Mouse (Mus musculus) neural tube, embryonic 10.5 days (tissue): ENCODE data around the gene Klhl22.

Source experiments
- DNase-seq: peaks from one replicate; pipeline ENCODE4 v3.0.0-alpha.2; 2017; ENCODE audit warnings: low spot score; ENCODE audit errors: extremely low spot score

Klhl22 gene

DNA sequence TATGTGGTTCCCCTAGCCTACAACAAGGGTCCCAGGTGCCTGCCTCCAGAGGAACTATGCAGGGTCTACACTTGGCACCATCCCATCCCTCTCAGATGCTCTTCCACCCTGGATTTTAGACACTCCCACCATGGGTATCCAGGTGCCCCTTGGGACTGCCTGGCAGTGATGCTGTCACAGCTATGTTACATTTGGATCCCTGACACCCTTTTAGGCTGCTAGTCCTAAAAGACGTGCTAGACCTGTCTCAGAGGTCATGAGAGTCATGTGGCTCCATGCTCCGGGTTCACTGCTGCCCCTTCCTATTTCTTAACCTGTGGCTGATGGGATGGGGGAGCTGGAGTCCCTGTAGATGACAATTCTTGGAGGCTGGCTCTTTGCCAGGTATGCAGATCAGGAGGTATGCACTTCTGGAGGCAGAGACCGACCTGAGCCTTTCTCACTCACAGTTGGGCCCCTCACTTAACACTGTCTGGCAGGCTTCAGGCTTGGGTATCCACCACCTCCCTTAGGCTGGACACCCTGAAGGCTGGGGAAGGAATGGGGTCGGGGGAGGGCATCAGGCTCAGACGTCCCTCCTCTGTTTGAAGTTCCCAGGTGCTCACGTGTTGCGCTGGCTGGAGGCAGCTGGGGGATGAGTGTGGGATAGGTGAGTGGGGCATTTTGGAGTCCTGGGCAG, 42.5 kb downstream of the Klhl22 start:
- DNase-seq, result peak; percentile 40

DNA sequence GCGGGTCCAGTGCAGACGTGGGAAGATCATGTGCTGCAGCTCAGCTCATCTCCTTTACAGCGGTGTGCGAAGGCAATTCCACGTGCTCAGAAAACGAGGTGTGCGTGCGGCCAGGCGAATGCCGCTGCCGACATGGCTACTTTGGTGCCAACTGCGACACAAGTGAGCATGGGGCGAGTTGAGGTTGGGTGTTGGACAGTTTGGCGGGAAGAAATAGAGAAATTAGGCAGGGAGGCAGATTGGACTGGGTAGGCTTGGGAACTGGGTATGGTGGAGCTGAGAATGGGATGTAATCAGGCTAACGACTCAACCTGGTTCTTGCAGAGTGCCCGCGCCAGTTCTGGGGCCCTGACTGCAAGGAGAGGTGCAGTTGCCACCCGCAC, 43.0 kb downstream of the Klhl22 start:
- DNase-seq, result no peak

DNA sequence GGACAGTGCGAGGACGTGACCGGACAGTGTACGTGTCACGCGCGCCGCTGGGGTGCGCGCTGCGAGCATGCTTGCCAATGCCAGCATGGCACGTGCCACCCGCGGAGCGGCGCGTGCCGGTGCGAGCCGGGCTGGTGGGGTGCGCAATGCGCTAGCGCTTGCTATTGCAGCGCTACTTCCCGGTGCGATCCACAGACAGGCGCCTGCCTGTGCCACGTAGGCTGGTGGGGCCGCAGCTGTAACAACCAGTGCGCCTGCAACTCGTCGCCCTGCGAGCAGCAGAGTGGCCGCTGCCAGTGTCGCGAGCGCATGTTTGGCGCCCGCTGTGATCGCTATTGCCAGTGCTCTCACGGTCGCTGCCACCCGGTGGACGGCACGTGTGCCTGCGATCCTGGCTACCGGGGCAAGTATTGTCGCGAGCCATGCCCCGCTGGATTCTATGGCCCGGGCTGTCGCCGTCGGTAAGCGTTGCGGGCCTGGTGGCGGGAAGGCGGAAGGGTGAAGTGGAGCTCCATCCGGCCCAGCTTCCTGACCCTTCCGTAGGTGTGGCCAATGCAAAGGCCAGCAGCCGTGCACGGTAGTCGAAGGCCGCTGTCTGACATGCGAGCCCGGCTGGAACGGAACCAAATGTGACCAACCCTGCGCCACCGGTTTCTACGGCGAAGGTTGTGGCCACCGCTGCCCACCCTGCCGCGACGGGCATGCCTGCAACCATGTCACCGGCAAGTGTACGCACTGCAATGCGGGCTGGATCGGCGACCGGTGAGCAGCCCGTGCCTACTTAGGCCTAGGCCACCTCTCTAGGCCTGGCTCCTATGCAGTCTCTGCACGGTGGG, 43.6 kb downstream of the Klhl22 start:
- DNase-seq, result peak; percentile 62

DNA sequence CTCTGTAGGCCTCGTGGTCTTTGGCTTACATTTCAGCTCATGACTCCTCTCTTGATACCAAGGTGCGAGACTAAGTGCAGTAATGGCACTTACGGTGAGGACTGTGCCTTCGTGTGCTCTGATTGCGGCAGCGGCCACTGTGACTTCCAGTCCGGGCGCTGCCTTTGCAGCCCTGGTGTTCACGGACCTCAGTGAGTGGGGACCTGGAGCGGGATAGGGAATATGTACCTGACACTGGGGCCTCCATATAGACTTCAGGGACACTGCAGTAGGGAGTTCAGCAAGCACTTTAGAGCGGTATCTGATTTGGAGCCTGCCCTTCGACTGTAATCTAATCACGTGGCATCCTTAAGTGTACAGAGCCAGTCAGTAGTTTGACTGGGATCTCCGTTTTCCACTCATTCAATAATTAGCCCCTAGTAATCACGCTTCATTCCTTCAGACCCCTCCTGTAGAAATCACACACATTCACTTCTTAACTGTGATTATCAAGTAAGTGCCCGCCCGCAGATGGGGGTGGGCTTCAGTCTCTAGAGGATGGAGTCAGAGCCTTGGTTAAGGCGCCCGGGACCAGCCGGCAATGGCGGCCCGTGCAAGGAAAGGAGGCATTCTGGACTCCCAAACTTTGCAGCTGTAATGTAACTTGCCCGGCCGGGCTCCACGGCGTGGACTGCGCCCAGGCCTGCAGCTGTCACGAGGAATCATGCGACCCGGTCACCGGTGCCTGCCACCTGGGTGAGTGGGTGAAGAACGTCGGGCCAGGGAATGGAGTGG, 44.4 kb downstream of the Klhl22 start:
- peak; percentile 54 for DNase-seq

DNA sequence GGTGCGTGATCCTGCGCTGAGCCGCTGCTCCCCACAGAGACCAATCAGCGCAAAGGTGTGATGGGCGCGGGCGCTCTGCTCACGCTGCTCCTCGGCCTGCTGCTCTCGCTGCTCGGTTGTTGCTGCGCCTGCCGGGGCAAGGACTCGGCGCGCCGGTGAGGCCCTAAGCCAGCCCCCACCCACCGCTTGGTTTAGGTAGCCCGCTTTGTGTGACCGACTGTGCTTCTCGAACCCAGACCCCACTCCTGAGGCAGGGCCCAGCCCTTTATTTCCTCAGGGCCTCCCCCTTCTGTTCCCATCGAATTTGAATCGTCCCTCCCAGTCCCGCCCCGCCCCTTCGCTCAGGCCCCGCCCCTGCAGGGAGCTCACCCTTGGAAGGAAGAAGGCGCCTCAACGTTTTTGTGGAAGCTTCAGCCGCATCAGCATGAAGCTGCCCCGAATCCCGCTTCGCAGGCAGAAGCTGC, 45.1 kb downstream of the Klhl22 start:
- DNase-seq, result peak; percentile 78

DNA sequence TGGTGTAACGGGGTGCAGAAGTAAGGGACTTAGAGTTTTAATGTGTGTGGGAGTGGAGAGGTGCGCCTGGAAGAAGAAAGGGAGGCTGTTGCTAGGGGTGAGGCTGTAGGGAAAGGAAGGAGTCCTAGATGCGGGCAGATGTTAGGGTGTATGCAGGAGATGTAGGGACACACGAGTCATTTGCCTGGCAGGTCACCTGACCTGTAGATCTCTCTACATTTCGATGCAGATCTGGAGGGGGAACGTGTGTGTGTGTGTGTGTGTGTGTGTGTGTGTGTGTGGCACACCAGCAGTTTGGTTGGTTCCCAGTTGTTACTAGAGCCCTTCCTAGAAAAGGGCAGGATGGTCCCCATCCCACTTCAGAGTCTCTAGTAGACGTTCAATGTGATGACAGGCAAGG, 45.6 kb downstream of the Klhl22 start:
- no peak for DNase-seq

DNA sequence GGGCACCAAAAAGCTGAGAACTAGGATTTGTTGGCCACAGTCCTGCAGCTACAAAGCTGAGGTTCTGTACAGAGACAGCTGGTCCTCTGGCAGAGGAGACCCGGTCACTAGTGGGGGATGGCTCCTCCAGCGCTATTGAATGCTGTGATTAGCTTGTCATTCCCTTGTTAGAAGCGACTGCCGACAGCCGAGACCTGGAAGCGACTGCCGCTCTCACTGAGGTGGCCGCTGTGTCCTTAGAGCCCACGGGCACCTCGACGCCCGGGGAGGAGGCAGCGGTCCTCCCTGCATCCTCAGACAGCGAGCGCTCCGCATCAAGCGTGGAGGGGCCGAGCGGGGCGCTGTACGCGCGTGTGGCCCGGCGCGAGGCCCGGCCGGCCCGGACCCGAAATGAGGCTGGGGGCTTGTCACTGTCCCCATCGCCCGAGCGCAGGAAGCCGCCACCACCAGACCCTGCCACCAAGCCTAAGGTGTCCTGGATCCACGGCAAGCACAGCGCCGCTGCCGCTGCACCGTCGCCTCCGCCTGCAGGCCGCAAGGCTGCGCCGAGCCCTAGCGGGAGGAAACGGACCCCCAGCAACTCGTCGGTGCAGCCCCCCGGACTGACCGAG, 47.3 kb downstream of the Klhl22 start:
- DNase-seq, result peak; percentile 75

DNA sequence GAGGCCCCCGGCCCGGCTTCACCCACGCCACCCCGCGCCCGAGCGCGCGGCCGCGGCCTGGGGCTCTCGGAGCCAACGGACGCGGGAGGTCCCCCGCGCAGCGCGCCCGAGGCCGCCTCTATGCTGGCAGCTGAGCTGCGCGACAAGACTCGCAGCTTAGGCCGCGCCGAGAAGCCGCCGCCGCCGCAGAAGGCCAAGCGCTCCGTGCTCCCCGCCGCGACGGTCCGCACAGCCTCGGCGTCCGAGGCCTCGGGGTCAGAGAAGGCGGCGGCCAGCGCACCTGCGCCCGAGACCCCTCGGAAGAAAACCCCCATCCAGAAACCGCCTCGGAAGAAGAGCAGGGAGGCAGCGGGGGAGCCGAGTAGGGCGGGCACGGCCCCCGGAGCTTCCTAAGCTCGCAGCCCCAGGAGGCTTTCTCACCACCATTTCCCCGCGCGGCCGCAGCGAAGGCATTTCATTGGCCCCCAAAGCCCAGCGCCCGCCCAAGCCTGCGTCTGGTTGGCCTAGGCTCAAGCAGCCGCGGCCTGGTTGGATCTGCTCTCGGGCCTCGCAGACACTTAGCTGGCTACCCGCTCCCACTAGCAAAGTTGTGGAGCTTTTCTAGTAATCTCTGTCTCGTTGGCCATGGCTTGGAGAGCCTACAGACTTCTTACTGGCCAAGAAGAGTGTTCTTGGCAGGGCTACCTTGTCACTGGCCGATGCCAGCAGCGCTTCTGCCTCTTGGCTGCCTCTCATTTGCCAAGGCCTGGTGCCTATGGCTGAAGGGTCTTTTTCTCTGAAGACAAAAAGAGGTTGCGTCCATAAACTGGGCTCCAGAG, 48.0 kb downstream of the Klhl22 start:
- peak; percentile 91 for DNase-seq

DNA sequence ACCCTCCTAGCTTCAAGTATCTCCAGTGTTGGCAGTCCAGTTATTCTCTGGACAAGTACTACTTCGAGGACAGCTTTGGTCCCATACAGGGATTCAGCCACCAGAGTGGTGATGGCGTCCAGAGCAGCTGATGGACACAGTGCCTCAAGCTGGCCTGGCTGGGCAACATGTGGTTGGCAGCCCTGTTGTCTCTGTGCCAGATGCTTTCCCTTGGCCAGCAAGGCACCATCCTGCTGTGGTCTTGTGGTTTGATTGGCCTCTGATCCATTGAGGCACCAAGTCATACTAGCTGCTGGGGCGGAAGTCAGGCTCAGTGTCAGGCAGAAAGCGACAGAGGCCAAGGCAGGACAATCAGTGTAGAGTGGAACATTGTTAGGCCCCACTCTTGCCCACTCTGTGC, 49.7 kb downstream of the Klhl22 start:
- peak; percentile 32 for DNase-seq

DNA sequence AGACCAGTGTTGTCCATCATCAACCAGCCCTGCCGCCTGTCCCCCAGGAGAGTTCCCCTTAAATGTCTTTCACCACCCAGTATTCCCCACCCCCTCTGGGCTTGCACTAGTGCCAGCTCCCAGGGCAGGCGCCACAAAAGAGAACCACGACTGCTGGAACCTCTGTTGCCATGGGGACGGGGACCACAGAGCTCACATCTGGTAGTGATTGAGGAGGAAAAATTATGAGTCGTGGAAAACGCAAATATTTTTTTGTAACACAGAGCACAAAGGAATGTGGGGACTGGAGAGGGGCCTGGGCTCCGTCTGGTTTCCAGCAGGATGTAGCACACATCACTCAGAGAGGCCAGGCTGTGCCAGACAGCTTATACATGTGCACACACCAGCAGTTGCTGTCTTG, 50.3 kb downstream of the Klhl22 start:
- DNase-seq, result peak; percentile 74

DNA sequence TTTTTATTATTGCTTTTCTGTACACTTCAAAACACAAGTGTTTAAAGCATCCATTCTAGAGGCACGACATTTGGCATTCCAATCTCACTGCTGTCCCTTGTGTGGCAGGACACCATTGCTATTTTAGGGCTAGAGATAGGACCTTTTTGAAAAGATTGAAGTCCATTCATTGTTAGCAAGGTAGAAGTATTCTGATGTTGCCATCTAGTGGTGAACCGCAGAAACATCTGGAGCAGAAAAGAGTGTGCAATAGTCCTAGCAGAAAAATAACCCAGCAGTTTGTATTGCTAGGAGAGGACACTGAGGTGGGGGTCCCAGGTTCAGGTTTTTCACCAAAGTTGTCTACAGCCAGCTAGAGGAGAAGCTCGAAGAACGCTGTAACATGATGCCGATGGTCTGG, 52.7 kb downstream of the Klhl22 start:
- DNase-seq, result peak; percentile 38

DNA sequence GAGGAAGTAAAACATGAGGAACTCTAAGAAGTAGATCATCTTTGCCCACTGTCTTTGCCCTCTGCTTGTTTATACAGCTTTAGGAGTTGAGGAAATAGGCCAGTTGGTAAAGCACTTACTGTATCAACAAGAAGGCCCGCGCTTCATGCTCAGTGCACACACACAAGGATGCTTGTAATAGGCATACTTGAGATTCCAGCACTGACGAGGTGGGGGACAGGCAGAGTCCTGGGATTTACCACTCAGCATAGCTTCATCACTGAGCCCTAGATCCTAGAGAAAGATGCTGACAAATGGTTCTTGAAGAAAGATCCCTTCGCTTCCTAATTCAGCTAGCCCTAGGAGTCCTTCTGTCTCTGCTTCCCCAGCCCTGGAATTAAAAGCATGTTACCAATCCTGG, 53.8 kb downstream of the Klhl22 start:
- DNase-seq, result peak; percentile 15

DNA sequence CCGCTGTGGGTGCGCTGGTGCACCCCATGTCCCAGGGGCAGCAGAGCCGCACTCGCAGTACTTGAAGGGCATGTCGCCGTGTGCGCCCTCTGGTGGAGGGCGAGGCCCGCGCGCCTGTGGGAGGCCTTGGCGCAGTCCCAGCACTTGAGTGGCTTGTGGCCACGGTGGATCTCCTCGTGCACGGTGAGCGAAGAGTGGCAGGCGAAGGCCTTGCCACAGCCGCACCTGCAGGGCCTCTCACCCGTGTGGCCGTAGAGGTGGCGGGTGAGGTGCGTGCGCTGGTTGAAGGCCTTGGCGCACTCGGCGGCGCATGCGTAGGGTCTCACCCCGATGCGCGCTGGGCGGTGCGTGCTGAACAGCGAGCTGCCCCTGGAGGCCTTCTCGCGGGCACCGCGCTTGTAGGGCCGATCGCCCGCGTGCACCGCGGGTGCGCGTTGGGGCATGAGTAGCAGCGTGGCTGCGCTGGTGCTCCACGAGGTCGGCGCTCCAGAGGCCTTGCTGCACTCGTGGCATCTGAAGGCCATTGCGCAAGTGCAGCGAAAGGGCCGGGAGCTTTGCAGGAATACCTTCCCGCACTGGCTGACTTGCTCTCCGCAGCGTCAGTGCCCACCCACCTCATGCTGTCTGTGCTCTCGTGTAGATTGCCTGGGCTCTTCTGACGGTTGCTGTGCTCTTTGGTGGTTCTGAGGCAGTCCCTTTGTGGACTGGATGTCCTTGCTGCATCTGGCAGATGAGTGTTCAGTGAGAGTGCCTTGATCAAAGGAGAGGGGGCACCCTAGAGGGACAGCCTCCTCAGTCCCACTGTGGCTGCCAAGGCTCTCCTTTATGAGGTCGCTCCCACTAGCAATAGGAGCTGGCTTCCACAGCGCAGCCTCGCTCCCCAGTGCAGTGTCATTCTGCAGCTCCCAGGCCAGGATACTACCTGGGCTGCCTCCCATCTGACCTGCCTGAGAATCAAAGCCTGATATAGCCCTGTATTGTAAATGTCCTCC, 56.3 kb downstream of the Klhl22 start:
- peak; percentile 92 for DNase-seq

DNA sequence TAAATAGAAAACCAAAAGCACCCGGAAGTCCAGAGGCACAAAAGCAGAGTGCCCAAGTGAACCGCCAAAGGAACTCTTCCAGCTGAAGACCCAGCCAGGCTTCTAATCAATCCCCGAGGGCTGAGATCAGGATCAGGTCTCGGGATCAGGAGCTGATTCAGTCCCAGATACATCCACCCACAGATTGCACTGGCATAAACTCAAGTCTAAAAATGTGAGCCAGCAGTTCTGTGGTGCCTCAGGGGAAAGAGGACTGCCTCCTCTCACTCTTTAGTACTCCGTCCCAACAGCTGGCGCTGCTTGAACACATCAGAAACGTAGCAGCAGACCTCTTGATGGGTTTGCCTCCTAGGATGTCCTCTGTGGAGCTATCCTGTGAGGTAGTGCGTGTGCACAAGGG, 57.1 kb downstream of the Klhl22 start:
- DNase-seq, result no peak

DNA sequence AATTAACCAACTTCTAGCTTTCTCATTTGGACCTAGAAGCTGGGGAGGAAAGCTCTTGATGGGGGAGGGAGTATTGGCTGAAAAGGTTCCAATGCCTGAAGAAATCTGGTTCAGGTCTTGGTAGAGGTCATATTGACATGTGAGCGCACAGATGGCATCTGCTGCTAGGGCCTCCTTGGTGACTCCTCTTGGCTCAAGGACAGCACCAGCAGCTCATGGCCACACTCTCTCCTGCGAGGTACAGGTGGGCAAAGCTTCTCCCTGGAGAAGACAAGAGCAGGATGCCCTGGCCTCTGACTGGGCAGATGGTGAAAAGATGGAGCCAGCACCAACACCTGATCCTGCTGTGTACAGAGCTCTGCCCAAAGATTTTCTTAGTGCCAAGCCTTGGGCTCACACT, 67.1 kb downstream of the Klhl22 start:
- no peak for DNase-seq

DNA sequence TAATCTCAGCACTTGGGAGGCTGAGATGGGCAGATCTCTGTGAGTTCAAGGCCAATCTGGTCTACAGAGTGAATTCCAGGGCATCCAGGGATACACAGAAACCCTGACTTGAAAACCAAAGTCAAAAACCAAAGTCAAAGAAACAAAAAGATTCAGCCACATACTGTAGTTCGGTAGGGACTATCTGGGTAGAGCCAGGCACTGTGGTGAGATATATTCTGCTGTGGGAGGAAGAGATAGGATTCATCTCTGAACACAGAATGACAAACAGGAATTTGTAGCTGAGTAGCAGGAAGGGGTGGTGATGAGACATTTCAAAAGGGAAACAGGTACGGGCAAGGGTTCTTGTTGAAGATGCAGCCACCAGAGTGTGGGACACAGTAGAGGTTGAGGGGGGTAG, 68.8 kb downstream of the Klhl22 start:
- no peak for DNase-seq

DNA sequence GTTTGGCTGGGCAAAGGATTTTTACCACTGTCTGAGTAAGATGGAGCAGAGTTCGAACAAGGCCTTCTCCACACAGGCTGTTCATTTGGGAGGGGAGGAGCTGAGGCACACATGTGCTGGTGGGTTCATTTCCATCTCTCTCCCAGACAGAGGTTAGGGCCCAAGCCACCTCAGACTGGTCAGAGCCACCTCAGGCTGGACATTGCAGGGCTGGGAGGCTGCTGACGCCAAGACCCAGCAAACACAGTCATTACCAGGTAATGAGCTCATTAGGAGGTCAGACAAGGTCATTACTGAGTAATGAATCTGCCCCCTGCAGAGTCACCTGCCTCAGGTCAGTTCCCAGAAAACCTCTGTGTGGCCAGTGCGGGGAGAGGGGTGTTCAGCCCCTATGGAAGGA, 69.4 kb downstream of the Klhl22 start:
- no peak for DNase-seq

DNA sequence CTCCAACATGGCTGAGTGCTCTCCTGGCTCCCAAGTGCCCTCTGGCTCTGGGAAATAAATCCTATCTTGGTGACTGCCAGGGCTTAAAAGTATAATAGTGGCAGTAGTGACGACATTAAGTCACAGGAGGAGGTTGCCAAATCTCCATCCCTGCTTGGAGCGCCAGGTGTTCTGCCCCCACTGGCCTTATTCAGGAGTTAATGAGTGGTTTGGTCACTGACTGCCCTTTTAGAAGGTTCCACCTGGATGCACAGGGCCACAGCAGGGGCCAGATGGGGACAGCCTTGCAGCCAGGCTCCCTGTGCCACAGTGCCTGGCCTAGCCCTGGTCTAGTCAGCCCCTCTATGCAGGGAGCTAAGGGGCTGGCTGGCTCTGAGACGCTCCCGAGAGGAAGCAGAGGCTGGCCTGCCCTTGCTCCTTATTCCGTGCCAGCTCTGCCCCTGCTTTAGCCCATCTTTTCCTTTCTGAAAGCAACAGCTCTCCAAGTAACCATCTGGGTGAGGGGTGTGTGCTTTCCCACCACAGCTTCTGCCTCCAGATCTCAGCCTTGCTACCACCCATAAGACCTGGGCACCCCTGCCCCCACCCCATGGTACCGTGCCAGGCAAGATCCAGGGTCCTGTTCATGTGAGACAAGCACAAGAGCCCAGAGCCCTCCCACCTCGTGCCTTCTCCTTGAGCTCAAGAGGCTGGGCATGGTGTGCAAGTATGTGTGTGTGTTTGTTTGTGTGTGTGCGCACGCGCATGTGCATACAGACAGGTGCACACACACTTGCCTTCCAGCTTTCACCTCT, 71.2 kb downstream of the Klhl22 start:
- DNase-seq, result no peak

DNA sequence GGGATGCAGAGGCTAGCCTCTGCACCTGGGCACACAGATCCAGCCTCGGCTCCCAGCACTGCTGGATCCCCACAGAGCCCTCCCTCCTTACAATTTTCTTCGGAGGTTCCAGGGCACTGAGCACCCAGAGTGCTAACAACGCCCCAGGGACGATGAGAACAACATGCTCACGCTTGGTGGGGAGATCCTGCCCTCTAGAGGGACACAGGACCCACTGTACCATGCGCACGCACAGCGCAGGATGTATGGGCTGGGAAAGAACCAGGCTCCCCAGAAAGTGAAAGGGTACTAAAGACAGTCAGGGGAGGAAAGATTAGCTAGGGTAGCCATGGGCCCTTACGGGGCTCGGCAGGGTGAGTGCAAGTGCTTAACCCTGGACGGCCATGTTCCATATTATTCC, 72.4 kb downstream of the Klhl22 start:
- no peak for DNase-seq
